Mouse (Mus musculus): ENCODE measurements around the gene Rnf208. TPM values are rescaled to one million over a fixed set of nuclear protein-coding genes. Genes with fewer than 3 reads are reported as not detected.

The Rnf208 gene
- polyA plus RNA-seq, 1 experiment from 2014 or later, result 47.5 TPM

GRCm38 (mm10) chr2:25210686-25211085 is 31.4 kb upstream of the Rnf208 start:
- H3K4me3 ChIP-seq, result peak overlapping the region; percentile 65
- under 1% methylated on average over 24 of the region's 24 CpGs for WGBS
- H3K27me3 ChIP-seq (replicated peaks), result peaks cover 14% of the 10 kb centered on the region; the same call in 1 of the 2 replicates
- H3K27ac ChIP-seq, result 0 out of 2 replicates have a peak overlapping the region, but pooled peaks have one; percentile 33
- peaks cover 25% of the 10 kb centered on the region for H3K36me3 ChIP-seq
- peaks cover 20% of the 10 kb centered on the region for H3K4me1 ChIP-seq
- H3K9ac ChIP-seq, result peak overlapping the region; percentile 76
- ATAC-seq (ENCODE audit: low FRiP score, low read depth), result peak; percentile 51; the same call in 1 of the 2 replicates
- H3K4me2 ChIP-seq (replicated peaks), result peak overlapping the region; percentile 93
- no peaks in the 10 kb centered on the region for H3K9me3 ChIP-seq

GRCm38 (mm10) chr2:25211121-25211670 is 30.9 kb upstream of the Rnf208 start, which contains the start of gene Nelfb:
Gene Nelfb, minus strand, starts transcription at chr2:25211489.
- under 1% methylated on average over 44 of the region's 44 CpGs for WGBS
- Histone ChIP-seq H3K9me3 (no peaks in the 10 kb centered on the region), H3K27me3 (replicated peaks) (peaks cover 14% of the 10 kb centered on the region; the same call in 1 of the 2 replicates), H3K4me2 (replicated peaks) (peak within 1 kb of the TSS; percentile 93), H3K4me3 (peak within 1 kb of the TSS; percentile 65), H3K36me3 (peaks cover 20% of the 10 kb centered on the region; the same call in 1 of the 2 replicates), H3K9ac (peak within 1 kb of the TSS; percentile 76), H3K4me1 (peaks cover 20% of the 10 kb centered on the region), H3K27ac (0 out of 2 replicates have a peak within 1 kb of the TSS, but pooled peaks have one; percentile 33)
- ATAC-seq (ENCODE audit: low FRiP score, low read depth), result peak; percentile 90

- 69% methylated on average over 23 of the region's 23 CpGs for WGBS
- no peak for ATAC-seq (ENCODE audit: low FRiP score, low read depth)
Measured at GRCm38 (mm10) chr2:25213266-25213865, 28.7 kb upstream of the Rnf208 start.

GRCm38 (mm10) chr2:25214444-25214843 is 27.6 kb upstream of the Rnf208 start, which contains the start of gene Stpg3:
Gene Stpg3, minus strand, starts transcription at chr2:25214637.
- Histone ChIP-seq H3K9ac (no peak within 1 kb of the TSS), H3K27ac (no peak within 1 kb of the TSS), H3K27me3 (replicated peaks) (peaks cover 14% of the 10 kb centered on the region; the same call in 1 of the 2 replicates), H3K9me3 (no peaks in the 10 kb centered on the region), H3K4me3 (no peak within 1 kb of the TSS), H3K36me3 (no peaks in the 10 kb centered on the region), H3K4me1 (peaks cover 17% of the 10 kb centered on the region), H3K4me2 (replicated peaks) (no peak within 1 kb of the TSS)
- ATAC-seq (ENCODE audit: low FRiP score, low read depth), result no peak
- WGBS, result 80% methylated on average over 3 of the region's 3 CpGs

More at GRCm38 (mm10) chr2:25213266-25213865, 28.7 kb upstream of the Rnf208 start:
- peaks cover 14% of the 10 kb centered on the region; the same call in 1 of the 2 replicates for H3K27me3 ChIP-seq (replicated peaks)
- peaks cover 1% of the 10 kb centered on the region; the same call in 1 of the 2 replicates for H3K36me3 ChIP-seq
- no peaks in the 10 kb centered on the region for H3K9me3 ChIP-seq
- no peak overlapping the region for H3K4me3 ChIP-seq
- H3K9ac ChIP-seq, result no peak overlapping the region
- no peak overlapping the region for H3K4me2 ChIP-seq (replicated peaks)
- H3K27ac ChIP-seq, result no peak overlapping the region
- H3K4me1 ChIP-seq, result peaks cover 16% of the 10 kb centered on the region

GRCm38 (mm10) chr2:25217666-25218065 is 24.4 kb upstream of the Rnf208 start:
- no peak overlapping the region for H3K27ac ChIP-seq
- peaks cover 14% of the 10 kb centered on the region; the same call in 1 of the 2 replicates for H3K27me3 ChIP-seq (replicated peaks)
- H3K4me1 ChIP-seq, result peaks cover 6% of the 10 kb centered on the region; the same call in 1 of the 2 replicates
- no peak for ATAC-seq (ENCODE audit: low FRiP score, low read depth)
- no peak overlapping the region for H3K4me3 ChIP-seq
- WGBS, result 62% methylated on average over 2 of the region's 2 CpGs
- H3K9me3 ChIP-seq, result no peaks in the 10 kb centered on the region
- no peak overlapping the region for H3K4me2 ChIP-seq (replicated peaks)
- H3K9ac ChIP-seq, result no peak overlapping the region
- H3K36me3 ChIP-seq, result peaks cover 5% of the 10 kb centered on the region; the same call in 1 of the 2 replicates

GRCm38 (mm10) chr2:25218445-25218844 is 23.6 kb upstream of the Rnf208 start, which contains the start of gene Fam166a:
Gene Fam166a, plus strand, starts transcription at chr2:25218745.
- H3K9ac ChIP-seq, result no peak within 1 kb of the TSS
- H3K4me2 ChIP-seq (replicated peaks), result no peak within 1 kb of the TSS
- 0 out of 2 replicates have a peak, but pooled peaks cover 7% of the 10 kb centered on the region for H3K27me3 ChIP-seq (replicated peaks)
- H3K4me3 ChIP-seq, result no peak within 1 kb of the TSS
- H3K27ac ChIP-seq, result no peak within 1 kb of the TSS
- no peaks in the 10 kb centered on the region for H3K9me3 ChIP-seq
- no peak for ATAC-seq (ENCODE audit: low FRiP score, low read depth)
- H3K4me1 ChIP-seq, result peaks cover 10% of the 10 kb centered on the region
- peaks cover 5% of the 10 kb centered on the region; the same call in 1 of the 2 replicates for H3K36me3 ChIP-seq

GRCm38 (mm10) chr2:25221331-25221772 is 20.7 kb upstream of the Rnf208 start:
- no peak for ATAC-seq (ENCODE audit: low FRiP score, low read depth)
- no peak overlapping the region for H3K27ac ChIP-seq
- no peaks in the 10 kb centered on the region for H3K27me3 ChIP-seq (replicated peaks)
- peaks cover 23% of the 10 kb centered on the region for H3K4me1 ChIP-seq
- no peak overlapping the region for H3K4me2 ChIP-seq (replicated peaks)
- peaks cover 5% of the 10 kb centered on the region; the same call in 1 of the 2 replicates for H3K36me3 ChIP-seq
- no peaks in the 10 kb centered on the region for H3K9me3 ChIP-seq
- no peak overlapping the region for H3K4me3 ChIP-seq
- 66% methylated on average over 5 of the region's 5 CpGs for WGBS
- H3K9ac ChIP-seq, result no peak overlapping the region

- peak; percentile 31 for ATAC-seq (ENCODE audit: low FRiP score, low read depth)
- peaks cover 5% of the 10 kb centered on the region; the same call in 1 of the 2 replicates for H3K36me3 ChIP-seq
- H3K27ac ChIP-seq, result peak overlapping the region; percentile 74
- H3K9ac ChIP-seq, result peak overlapping the region; percentile 79
- H3K27me3 ChIP-seq (replicated peaks), result no peaks in the 10 kb centered on the region
- no peaks in the 10 kb centered on the region for H3K9me3 ChIP-seq
- peak overlapping the region; percentile 90 for H3K4me3 ChIP-seq
- H3K4me1 ChIP-seq, result peaks cover 21% of the 10 kb centered on the region
- H3K4me2 ChIP-seq (replicated peaks), result peak overlapping the region; percentile 98
- 3% methylated on average over 53 of the region's 53 CpGs for WGBS
Measured at GRCm38 (mm10) chr2:25223681-25224491, 18.2 kb upstream of the Rnf208 start.

- peaks cover 5% of the 10 kb centered on the region; the same call in 1 of the 2 replicates for H3K36me3 ChIP-seq
- H3K4me1 ChIP-seq, result peaks cover 23% of the 10 kb centered on the region
- H3K27ac ChIP-seq, result peak within 1 kb of the TSS; percentile 91
- no peak for ATAC-seq (ENCODE audit: low FRiP score, low read depth)
- H3K27me3 ChIP-seq (replicated peaks), result no peaks in the 10 kb centered on the region
- peak within 1 kb of the TSS; percentile 98 for H3K4me2 ChIP-seq (replicated peaks)
- WGBS, result under 1% methylated on average over 17 of the region's 17 CpGs
- H3K9me3 ChIP-seq, result no peaks in the 10 kb centered on the region
- peak within 1 kb of the TSS; percentile 79 for H3K9ac ChIP-seq
- H3K4me3 ChIP-seq, result peak within 1 kb of the TSS; percentile 90
Measured at GRCm38 (mm10) chr2:25224492-25224765, 17.6 kb upstream of the Rnf208 start, which contains the start of gene Tubb4b. Gene Tubb4b, minus strand, starts transcription at chr2:25224702.

- ATAC-seq (ENCODE audit: low FRiP score, low read depth), result peak; percentile 96
- Histone ChIP-seq H3K4me1 (peaks cover 23% of the 10 kb centered on the region), H3K27ac (peak overlapping the region; percentile 91), H3K9ac (peak overlapping the region; percentile 60), H3K36me3 (peaks cover 5% of the 10 kb centered on the region; the same call in 1 of the 2 replicates), H3K4me2 (replicated peaks) (peak overlapping the region; percentile 57), H3K27me3 (replicated peaks) (no peaks in the 10 kb centered on the region), H3K9me3 (no peaks in the 10 kb centered on the region), H3K4me3 (peak overlapping the region; percentile 48)
- WGBS, result 2% methylated on average over 41 of the region's 41 CpGs
Measured at GRCm38 (mm10) chr2:25224766-25225752, 17.0 kb upstream of the Rnf208 start.

All from neural tube, embryonic 12.5 days (tissue).